Mouse (Mus musculus): ENCODE data around the gene Kxd1. TPM values are rescaled to one million over a fixed set of nuclear protein-coding genes. Genes with fewer than 3 reads are reported as not detected.
A peak's percentile ranks its signal among the peaks of the same experiment; 100 is the strongest.

Gene Kxd1
- total and polyA plus RNA-seq, 2 experiments from 2014 or later = 48.7 to 53.8 TPM

- ATAC-seq = peak; percentile 9; the same call in 1 of the 2 replicates
- Histone ChIP-seq H3K9me3 (ENCODE audit: low read length) (no peaks in the 10 kb centered on the region), H3K4me2 (ENCODE audit: low read depth, low read length) (peak within 1 kb of the TSS; percentile 62), H3K27ac (no peak within 1 kb of the TSS), H3K27me3 (ENCODE audit: insufficient read depth, low read length) (peaks cover 73% of the 10 kb centered on the region), H3K36me3 (ENCODE audit: insufficient read depth, low read length) (no peaks in the 10 kb centered on the region), H3K4me3 (ENCODE audit: low read length) (peak within 1 kb of the TSS; percentile 35), H3K9ac (replicated peaks; ENCODE audit: low read length) (peak within 1 kb of the TSS; percentile 31; the same call in 1 of the 2 replicates), H3K4me1 (ENCODE audit: insufficient read depth, low read length) (peaks cover 7% of the 10 kb centered on the region; the same call in 1 of the 2 replicates)
- 1% methylated on average over 52 of the region's 93 CpGs for WGBS
- TF ChIP-seq CTCF (IDR thresholded peaks at IDR 0.05; ENCODE audit: low read depth) = no peak
- no peak for DNase-seq (ENCODE audit: low spot score)
These were observed 34.8 kb downstream of the Kxd1 start, which contains the start of gene Crlf1 for GRCm38 (mm10) chr8:70492664-70493640. Gene Crlf1, plus strand, starts transcription at chr8:70493158.

- Histone ChIP-seq H3K4me1 (ENCODE audit: insufficient read depth, low read length) (peaks cover 8% of the 10 kb centered on the region; the same call in 1 of the 2 replicates), H3K9me3 (ENCODE audit: low read length) (no peaks in the 10 kb centered on the region), H3K27ac (no peak overlapping the region), H3K36me3 (ENCODE audit: insufficient read depth, low read length) (no peaks in the 10 kb centered on the region), H3K27me3 (ENCODE audit: insufficient read depth, low read length) (peaks cover 69% of the 10 kb centered on the region), H3K4me3 (ENCODE audit: low read length) (no peak overlapping the region), H3K4me2 (ENCODE audit: low read depth, low read length) (no peak overlapping the region), H3K9ac (replicated peaks; ENCODE audit: low read length) (no peak overlapping the region)
- WGBS = 2% methylated on average over 20 of the region's 20 CpGs
- no peak for TF ChIP-seq CTCF (IDR thresholded peaks at IDR 0.05; ENCODE audit: low read depth)
- ATAC-seq (no peak), DNase-seq (ENCODE audit: low spot score) (no peak)
These were observed 36.8 kb downstream of the Kxd1 start for GRCm38 (mm10) chr8:70490880-70491495.

- 7% methylated on average over 10 of the region's 10 CpGs for WGBS
- no peaks in the 10 kb centered on the region for H3K36me3 ChIP-seq (ENCODE audit: insufficient read depth, low read length)
- TF ChIP-seq CTCF (IDR thresholded peaks at IDR 0.05; ENCODE audit: low read depth) = no peak
- no peak overlapping the region for H3K27ac ChIP-seq
- no peak overlapping the region for H3K4me2 ChIP-seq (ENCODE audit: low read depth, low read length)
- H3K4me3 ChIP-seq (ENCODE audit: low read length) = no peak overlapping the region
- ATAC-seq (no peak), DNase-seq (ENCODE audit: low spot score) (no peak)
- H3K27me3 ChIP-seq (ENCODE audit: insufficient read depth, low read length) = peaks cover 64% of the 10 kb centered on the region
- no peaks in the 10 kb centered on the region for H3K9me3 ChIP-seq (ENCODE audit: low read length)
- H3K4me1 ChIP-seq (ENCODE audit: insufficient read depth, low read length) = peaks cover 8% of the 10 kb centered on the region; the same call in 1 of the 2 replicates
- H3K9ac ChIP-seq (replicated peaks; ENCODE audit: low read length) = no peak overlapping the region
These were observed 37.5 kb downstream of the Kxd1 start for GRCm38 (mm10) chr8:70490061-70490879.

GRCm38 (mm10) chr8:70489576-70489975 lies 38.2 kb downstream of the Kxd1 start:
- TF ChIP-seq CTCF (IDR thresholded peaks at IDR 0.05; ENCODE audit: low read depth) = no peak
- DNase-seq (ENCODE audit: low spot score) (no peak), ATAC-seq (no peak)
- Histone ChIP-seq H3K4me2 (ENCODE audit: low read depth, low read length) (peak overlapping the region; percentile 34; the same call in 1 of the 2 replicates), H3K4me3 (ENCODE audit: low read length) (no peak overlapping the region; the same call in 1 of the 2 replicates), H3K27ac (no peak overlapping the region), H3K36me3 (ENCODE audit: insufficient read depth, low read length) (no peaks in the 10 kb centered on the region), H3K9ac (replicated peaks; ENCODE audit: low read length) (no peak overlapping the region), H3K4me1 (ENCODE audit: insufficient read depth, low read length) (peaks cover 8% of the 10 kb centered on the region; the same call in 1 of the 2 replicates), H3K9me3 (ENCODE audit: low read length) (no peaks in the 10 kb centered on the region), H3K27me3 (ENCODE audit: insufficient read depth, low read length) (peaks cover 63% of the 10 kb centered on the region)
- WGBS = 2% methylated on average over 25 of the region's 41 CpGs

- Histone ChIP-seq H3K4me1 (ENCODE audit: insufficient read depth, low read length) (peaks cover 8% of the 10 kb centered on the region; the same call in 1 of the 2 replicates), H3K27me3 (ENCODE audit: insufficient read depth, low read length) (peaks cover 57% of the 10 kb centered on the region), H3K36me3 (ENCODE audit: insufficient read depth, low read length) (no peaks in the 10 kb centered on the region), H3K4me2 (ENCODE audit: low read depth, low read length) (peak overlapping the region; percentile 34; the same call in 1 of the 2 replicates), H3K4me3 (ENCODE audit: low read length) (peak overlapping the region; percentile 56; the same call in 1 of the 2 replicates), H3K9ac (replicated peaks; ENCODE audit: low read length) (no peak overlapping the region), H3K9me3 (ENCODE audit: low read length) (no peaks in the 10 kb centered on the region), H3K27ac (no peak overlapping the region)
- 3% methylated on average over 14 of the region's 14 CpGs for WGBS
- ATAC-seq (no peak), DNase-seq (ENCODE audit: low spot score) (no peak)
- TF ChIP-seq CTCF (IDR thresholded peaks at IDR 0.05; ENCODE audit: low read depth) = no peak
These were observed 38.8 kb downstream of the Kxd1 start for GRCm38 (mm10) chr8:70488931-70489470.
